Mouse (Mus musculus) hindbrain, embryonic 10.5 days (tissue): Measurements from ENCODE around the gene Dynlrb2. TPM values are rescaled to one million over a fixed set of nuclear protein-coding genes. Genes with fewer than 3 reads are reported as not detected.

Experiments used
- DNase-seq: peaks from one replicate; pipeline ENCODE4 v3.0.0-alpha.2; 2017; ENCODE audit warnings: low spot score
- H3K27ac ChIP-seq: fragments of 300-500 bp; sonication (generic); 2 replicates; pipeline ENCODE4 v1.5.1; 2016; ENCODE audit warnings: mild to moderate bottlenecking, moderate library complexity
- H3K27me3 ChIP-seq: fragments of 300-500 bp; sonication (generic); 2 replicates; pipeline ENCODE4 v1.6.1; 2016; ENCODE audit warnings: mild to moderate bottlenecking; ENCODE audit not compliant: poor library complexity, insufficient read depth, severe bottlenecking
- H3K36me3 ChIP-seq: fragments of 300-500 bp; sonication (generic); 2 replicates; pipeline ENCODE4 v1.6.1; 2016; ENCODE audit warnings: mild to moderate bottlenecking, moderate library complexity
- H3K4me1 ChIP-seq: fragments of 300-500 bp; sonication (generic); replicated peaks from 2 replicates; pipeline ENCODE4 v1.6.1; 2016; ENCODE audit warnings: mild to moderate bottlenecking
- H3K4me3 ChIP-seq: fragments of 300-500 bp; sonication (generic); 2 replicates; pipeline ENCODE4 v1.5.1; 2016; ENCODE audit warnings: mild to moderate bottlenecking, moderate library complexity
- H3K9me3 ChIP-seq: fragments of 300-500 bp; sonication (generic); 2 replicates; pipeline ENCODE4 v1.6.1; 2016; ENCODE audit warnings: mild to moderate bottlenecking, moderate library complexity
- WGBS: fragments of 180-500 bp; shearing (Covaris S2); methylation state at CpG from one replicate; pipeline ENCODE4 v1.1.7; 2016; 5-methylcytosine and 5-hydroxymethylcytosine counted together
- polyA plus RNA-seq: library from polyadenylated mRNA; unstranded; fragments of >200 nt; fragmentation: Nextera tagmentation; extraction: Ambion mirVana; gene quantifications from 2 replicates; pipeline ENCODE4 v1.2.1, GENCODE M21; 2016

The Dynlrb2 gene
- polyA plus RNA-seq, result 9.7 and 30.5 TPM in 2 replicates

DNA sequence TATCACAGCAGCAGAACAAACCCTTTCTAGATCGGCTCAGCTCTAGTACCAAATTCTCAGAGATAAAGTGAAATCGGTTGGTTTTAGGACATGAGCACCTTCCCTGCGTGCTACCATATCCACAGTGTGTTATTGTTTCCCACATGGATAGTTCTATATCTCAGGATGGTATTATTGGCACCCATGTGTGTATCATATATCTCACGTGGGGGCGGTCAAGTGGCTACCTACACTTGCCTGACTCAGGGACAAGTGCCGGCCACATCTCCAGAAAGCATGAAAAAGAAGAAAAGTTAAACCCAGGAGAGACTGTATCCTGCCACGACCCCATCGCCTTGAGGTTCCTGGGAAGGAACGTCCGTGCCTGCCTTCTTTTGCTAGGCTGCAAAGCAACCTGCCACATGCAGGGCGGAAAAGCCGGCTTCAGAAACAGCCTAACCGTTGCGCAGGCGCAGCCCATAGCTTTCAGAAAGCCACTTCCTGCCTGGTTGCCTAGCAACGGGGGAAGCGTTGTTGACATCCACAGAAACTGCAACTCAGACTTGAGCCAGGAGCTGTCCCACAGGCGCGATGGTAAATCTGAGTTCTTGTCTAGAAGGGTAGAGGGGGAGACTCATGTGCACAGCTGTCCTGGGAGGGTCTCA is at the start of gene Dynlrb2:
Dynlrb2 (plus strand) TSS at position 498 of the 644 bp plus-strand sequence.
- Histone ChIP-seq H3K9me3 (no peaks in the 10 kb centered on the region), H3K27ac (peak within 1 kb of the TSS; percentile 84), H3K4me1 (peaks cover 17% of the 10 kb centered on the region), H3K27me3 (no peaks in the 10 kb centered on the region), H3K4me3 (peak within 1 kb of the TSS; percentile 55), H3K36me3 (no peaks in the 10 kb centered on the region)
- 9% methylated on average over 19 of the region's 19 CpGs for WGBS
- DNase-seq, result peak; percentile 93

DNA sequence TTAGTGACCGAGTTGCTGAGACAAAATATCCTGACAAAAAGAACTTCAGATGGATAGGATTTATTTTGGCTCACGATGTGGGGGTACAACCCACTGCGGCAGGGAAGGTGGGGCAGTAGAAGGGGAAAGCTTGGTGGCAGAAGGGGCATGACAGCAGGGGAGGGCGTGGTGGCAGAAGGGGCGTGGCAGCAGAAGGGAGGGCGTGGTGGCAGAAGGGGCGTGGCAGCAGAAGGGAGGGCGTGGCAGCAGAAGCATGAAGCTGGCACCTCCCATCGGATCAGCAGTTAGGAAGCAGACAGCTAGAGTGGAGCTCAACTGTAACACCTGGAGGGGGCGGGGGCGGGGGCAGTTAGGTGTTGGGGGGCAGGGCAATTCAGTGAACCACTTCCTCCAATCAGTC is 46.2 kb upstream of the Dynlrb2 start:
- 66% methylated on average over 11 of the region's 11 CpGs for WGBS
- no peak overlapping the region for H3K4me3 ChIP-seq
- H3K36me3 ChIP-seq, result no peaks in the 10 kb centered on the region
- no peaks in the 10 kb centered on the region for H3K27me3 ChIP-seq
- no peak for DNase-seq
- no peak overlapping the region for H3K27ac ChIP-seq
- no peaks in the 10 kb centered on the region for H3K9me3 ChIP-seq
- H3K4me1 ChIP-seq, result no peaks in the 10 kb centered on the region

DNA sequence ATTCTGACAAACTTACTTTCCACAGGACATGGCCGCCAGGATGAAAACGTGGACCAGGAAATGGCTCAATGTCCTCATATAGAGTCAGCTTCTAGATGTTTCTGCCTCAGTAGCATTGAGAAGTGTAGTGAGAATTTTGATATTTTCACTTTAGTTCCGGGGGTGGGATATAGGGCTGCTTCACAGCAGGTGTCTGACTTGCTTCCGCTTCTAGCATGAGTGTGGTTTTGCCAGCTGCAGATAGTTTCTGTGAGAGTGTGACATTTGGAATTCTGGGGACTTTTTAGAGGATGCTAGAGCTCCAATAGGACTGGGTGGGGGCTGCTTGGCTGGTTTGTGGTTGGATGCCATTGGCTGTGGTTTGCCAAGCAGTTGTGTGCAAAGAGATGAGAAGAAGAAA is 43.3 kb upstream of the Dynlrb2 start:
- no peak for DNase-seq
- no peak overlapping the region for H3K27ac ChIP-seq
- no peaks in the 10 kb centered on the region for H3K4me1 ChIP-seq
- H3K4me3 ChIP-seq, result no peak overlapping the region
- H3K9me3 ChIP-seq, result no peaks in the 10 kb centered on the region
- no peaks in the 10 kb centered on the region for H3K27me3 ChIP-seq
- H3K36me3 ChIP-seq, result no peaks in the 10 kb centered on the region
- 73% methylated on average over 4 of the region's 4 CpGs for WGBS

DNA sequence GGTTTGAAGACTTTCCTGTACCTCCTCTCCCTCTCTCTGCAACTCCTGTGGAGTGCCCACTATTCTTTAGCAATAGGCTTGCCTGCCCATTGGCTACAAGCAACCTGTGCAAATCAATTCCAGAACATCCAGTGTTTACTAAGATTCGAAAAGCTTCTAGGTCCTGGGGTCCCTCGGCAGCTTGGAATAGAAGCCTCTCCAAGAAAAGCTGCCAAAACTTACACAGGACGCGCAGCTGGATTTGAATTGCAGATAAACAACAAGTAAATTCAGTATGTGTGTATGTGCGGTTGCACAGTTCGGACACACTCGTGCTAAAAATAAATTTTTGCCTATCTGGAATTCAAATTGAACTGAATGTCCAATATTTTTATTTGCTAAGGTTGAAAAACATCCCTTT is 38.2 kb upstream of the Dynlrb2 start:
- no peak overlapping the region for H3K4me3 ChIP-seq
- no peak for DNase-seq
- 86% methylated on average over 7 of the region's 7 CpGs for WGBS
- H3K27me3 ChIP-seq, result no peaks in the 10 kb centered on the region
- no peaks in the 10 kb centered on the region for H3K36me3 ChIP-seq
- no peaks in the 10 kb centered on the region for H3K4me1 ChIP-seq
- H3K9me3 ChIP-seq, result no peaks in the 10 kb centered on the region
- no peak overlapping the region for H3K27ac ChIP-seq

DNA sequence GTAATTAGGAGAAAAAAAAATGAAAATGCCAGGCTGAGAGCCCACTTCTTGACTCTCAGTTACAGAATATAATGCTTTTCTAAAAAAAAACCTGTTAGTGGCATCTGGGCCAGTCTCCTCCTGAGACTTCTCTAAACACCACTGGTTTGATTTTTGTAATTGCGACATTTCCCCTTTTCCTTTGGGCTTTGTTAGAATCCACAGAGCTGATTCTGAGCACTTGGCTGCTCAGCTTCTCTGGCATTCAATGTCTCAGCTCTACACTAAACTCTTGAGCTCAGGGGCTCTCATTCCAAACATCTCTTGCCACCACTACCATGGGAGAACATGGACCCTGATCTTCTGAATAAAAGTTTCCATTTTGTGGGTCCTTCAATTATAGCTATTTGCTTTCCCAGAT is 37.7 kb upstream of the Dynlrb2 start:
- Histone ChIP-seq H3K27ac (no peak overlapping the region), H3K9me3 (no peaks in the 10 kb centered on the region), H3K27me3 (no peaks in the 10 kb centered on the region), H3K36me3 (no peaks in the 10 kb centered on the region), H3K4me3 (no peak overlapping the region), H3K4me1 (no peaks in the 10 kb centered on the region)
- no peak for DNase-seq
- 84% methylated on average over 1 of the region's 1 CpGs for WGBS

DNA sequence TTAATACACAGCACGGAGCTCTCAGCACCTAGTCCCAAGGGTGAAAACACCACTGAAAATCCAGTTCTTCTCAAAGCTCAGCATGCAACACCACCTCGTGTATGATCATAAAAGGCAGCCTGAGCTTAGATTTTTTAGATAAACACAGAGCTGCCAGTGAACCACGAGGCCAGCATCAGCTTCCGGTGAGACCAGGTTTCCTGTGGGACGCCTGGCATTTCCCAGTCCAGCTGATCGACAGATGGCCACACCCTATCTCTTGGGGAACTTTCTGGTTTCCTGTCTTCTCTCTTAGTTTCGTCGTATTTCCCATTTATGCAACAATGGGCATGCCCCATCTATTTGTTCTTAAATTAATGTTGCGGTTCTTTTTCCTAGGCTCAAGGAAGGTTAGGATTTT is 26.8 kb upstream of the Dynlrb2 start:
- no peak for DNase-seq
- Histone ChIP-seq H3K4me1 (no peaks in the 10 kb centered on the region), H3K9me3 (no peaks in the 10 kb centered on the region), H3K27ac (no peak overlapping the region), H3K36me3 (no peaks in the 10 kb centered on the region), H3K27me3 (peaks cover 6% of the 10 kb centered on the region), H3K4me3 (no peak overlapping the region)
- whole genome bisulfite sequencing, result 80% methylated on average over 9 of the region's 9 CpGs

DNA sequence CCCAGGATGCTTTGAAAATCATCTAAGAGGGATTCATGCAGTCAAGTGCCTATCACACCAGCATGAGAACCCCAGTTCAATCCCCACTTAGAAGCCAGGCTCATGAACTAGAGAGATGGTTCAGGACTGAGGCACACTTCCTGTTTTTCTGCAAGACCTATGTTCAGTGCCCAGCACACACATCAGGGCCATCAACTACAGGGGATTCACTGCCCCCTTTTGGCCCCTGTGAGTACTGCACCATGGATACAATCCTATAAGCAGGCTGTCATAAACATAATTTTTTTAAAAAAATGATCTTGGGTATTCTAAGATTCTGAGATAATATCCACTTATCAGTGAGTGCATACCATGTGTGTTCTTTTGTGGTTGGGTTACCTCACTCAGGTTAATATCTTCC is 26.1 kb upstream of the Dynlrb2 start:
- Histone ChIP-seq H3K4me1 (no peaks in the 10 kb centered on the region), H3K36me3 (no peaks in the 10 kb centered on the region), H3K9me3 (no peaks in the 10 kb centered on the region), H3K4me3 (no peak overlapping the region), H3K27me3 (peaks cover 6% of the 10 kb centered on the region), H3K27ac (no peak overlapping the region)
- DNase-seq, result no peak

DNA sequence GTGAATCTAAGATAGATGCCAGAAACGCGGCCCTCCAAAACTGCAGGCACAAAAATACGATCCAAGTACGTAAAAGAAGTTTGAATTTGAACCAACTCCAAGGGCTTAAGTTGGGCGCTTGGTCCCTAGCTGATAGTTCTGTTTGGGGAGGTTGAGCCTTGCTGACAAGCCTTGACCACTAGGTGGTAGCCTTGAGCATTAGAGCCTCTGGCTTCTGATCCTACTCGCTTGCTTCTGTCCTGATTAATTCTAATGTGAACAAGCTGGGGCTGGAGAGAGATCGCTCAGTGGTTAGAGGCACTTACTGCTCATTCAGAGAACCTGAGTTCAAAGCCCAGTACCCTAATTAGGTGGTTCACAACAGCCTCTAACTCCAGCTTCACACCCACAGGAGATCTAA is 23.9 kb upstream of the Dynlrb2 start:
- H3K27me3 ChIP-seq, result peaks cover 6% of the 10 kb centered on the region
- no peak overlapping the region for H3K27ac ChIP-seq
- 21% methylated on average over 7 of the region's 7 CpGs for WGBS
- H3K36me3 ChIP-seq, result no peaks in the 10 kb centered on the region
- H3K4me1 ChIP-seq, result no peaks in the 10 kb centered on the region
- DNase-seq, result peak; percentile 59
- no peaks in the 10 kb centered on the region for H3K9me3 ChIP-seq
- no peak overlapping the region for H3K4me3 ChIP-seq

DNA sequence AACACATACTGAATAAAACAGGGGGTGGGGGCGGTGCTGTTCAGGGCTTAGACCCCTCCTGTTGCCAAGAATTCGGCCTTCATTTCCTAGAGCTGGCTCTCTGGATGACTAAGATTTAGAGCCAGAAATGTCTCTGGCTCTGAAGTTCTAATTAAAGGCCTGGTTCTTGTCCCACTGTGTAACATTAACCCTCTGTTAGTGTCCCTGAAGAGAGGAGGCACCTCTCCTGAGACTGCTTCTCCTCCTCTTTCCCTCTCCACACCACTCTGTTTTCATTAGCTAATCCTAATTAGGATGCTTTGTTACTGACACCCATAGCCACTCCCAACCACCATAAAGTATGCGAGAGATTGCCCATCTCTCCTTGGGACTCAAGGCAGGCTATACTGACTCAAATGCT is 22.0 kb upstream of the Dynlrb2 start:
- Histone ChIP-seq H3K27me3 (peaks cover 6% of the 10 kb centered on the region), H3K9me3 (no peaks in the 10 kb centered on the region), H3K4me1 (no peaks in the 10 kb centered on the region), H3K4me3 (no peak overlapping the region), H3K36me3 (no peaks in the 10 kb centered on the region), H3K27ac (no peak overlapping the region)
- WGBS, result 49% methylated on average over 3 of the region's 3 CpGs
- DNase-seq, result no peak

DNA sequence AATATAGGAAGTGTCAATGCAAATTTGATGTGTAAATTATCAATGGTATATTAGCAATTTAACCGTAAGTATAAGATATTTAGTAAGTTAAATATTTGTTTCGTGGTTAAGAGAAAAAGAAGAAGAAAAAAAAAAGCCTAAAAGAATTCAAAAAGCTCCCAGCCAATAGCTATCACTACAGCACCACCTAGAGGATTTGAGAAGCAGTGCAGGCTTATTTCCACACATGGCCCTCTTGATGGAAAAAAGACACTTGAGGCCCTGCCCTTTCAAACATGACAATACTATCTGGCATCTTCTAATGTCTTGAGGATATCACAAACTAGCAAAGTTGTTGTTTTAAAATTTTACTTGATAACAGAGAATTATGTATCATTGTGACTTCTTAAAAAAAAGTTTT is 20.7 kb upstream of the Dynlrb2 start:
- Histone ChIP-seq H3K27ac (no peak overlapping the region), H3K9me3 (no peaks in the 10 kb centered on the region), H3K4me1 (no peaks in the 10 kb centered on the region), H3K27me3 (peaks cover 6% of the 10 kb centered on the region), H3K36me3 (no peaks in the 10 kb centered on the region), H3K4me3 (no peak overlapping the region)
- WGBS, result 38% methylated on average over 2 of the region's 2 CpGs
- DNase-seq, result no peak

DNA sequence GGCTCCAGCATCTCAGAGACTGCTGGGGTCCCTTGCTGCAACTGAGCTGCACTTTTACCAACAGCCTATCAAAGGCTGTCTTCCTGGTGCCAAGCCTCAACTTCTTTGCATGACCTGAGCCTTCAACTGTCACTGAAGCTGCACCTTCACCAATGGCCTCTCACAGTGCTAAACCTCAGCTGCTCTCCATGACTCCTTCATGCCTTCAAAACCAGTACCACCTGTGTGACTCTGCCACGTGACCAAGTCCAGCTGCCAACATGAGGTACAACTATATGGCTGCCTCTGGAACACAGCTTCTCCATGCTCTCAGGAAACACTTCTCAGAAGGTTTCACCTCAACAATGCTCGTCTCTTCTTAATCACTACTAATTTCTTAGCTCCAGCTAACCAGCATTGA is 16.2 kb upstream of the Dynlrb2 start:
- Histone ChIP-seq H3K36me3 (no peaks in the 10 kb centered on the region), H3K27ac (no peak overlapping the region), H3K9me3 (no peaks in the 10 kb centered on the region), H3K4me3 (no peak overlapping the region), H3K4me1 (no peaks in the 10 kb centered on the region), H3K27me3 (no peaks in the 10 kb centered on the region; the same call in 1 of the 2 replicates)
- 76% methylated on average over 2 of the region's 2 CpGs for WGBS
- no peak for DNase-seq

DNA sequence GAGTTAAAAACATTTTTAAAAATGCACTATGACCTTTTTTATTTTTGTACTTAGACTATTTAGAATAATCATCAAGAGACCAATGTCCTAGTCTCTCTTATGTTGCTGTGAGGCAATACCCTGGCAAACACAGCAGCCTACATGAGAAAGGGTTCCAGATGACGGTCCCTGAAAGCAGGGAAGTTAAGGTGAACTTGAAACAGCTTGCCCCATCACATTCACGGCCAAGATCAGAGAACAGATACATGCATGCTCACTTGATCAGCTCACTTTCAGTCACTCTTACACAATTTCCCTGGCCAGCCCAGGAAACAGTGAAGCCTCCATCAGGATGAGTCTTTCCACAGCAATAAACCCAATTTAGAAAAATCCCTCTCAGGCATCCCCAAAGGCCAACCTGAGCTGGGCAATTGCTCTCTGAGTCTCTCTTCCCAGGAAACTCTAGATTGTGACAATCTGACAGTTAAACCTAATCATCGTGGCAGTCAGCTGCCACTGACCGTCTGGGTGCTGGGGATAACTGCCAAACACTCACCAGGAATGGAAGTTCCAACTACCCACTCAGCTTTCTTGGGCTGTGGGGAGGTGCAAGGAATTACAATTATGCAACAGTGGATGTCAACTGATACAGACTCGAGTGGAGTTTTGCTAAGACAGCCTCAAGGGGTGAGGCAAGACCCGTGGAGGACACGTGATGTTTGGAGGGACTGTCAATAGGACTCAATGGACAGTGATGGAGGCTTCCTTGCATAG is 4.5 kb upstream of the Dynlrb2 start:
- Histone ChIP-seq H3K27me3 (no peaks in the 10 kb centered on the region), H3K9me3 (no peaks in the 10 kb centered on the region), H3K4me1 (peaks cover 14% of the 10 kb centered on the region), H3K4me3 (no peak overlapping the region), H3K27ac (no peak overlapping the region), H3K36me3 (no peaks in the 10 kb centered on the region)
- WGBS, result 86% methylated on average over 7 of the region's 7 CpGs
- DNase-seq, result no peak

DNA sequence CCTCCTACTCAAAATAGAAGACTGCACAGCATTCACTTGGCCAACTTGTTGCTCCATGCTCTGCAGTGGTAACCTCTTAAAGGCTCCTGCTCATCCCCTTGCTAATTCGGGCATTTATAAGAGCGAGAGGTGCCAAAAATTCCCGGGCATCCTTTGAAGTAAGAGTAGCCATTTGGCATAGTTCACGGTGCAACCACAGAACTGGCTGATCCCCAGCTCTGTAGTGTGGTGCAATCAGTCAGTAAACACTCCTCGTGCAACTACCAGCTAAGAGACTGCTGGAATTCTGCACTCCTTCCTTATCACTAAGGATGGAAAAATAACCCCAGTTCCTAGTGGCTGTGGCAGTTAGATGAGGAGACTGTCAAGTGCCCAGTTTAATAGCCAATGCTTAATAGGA is 3.9 kb downstream of the Dynlrb2 start:
- no peak for DNase-seq
- Histone ChIP-seq H3K4me3 (no peak overlapping the region), H3K36me3 (no peaks in the 10 kb centered on the region), H3K27me3 (no peaks in the 10 kb centered on the region), H3K9me3 (no peaks in the 10 kb centered on the region), H3K27ac (no peak overlapping the region), H3K4me1 (peaks cover 17% of the 10 kb centered on the region)
- WGBS, result 90% methylated on average over 5 of the region's 5 CpGs
